Mouse (Mus musculus): ENCODE data around the gene Purb.
"Not testable (repeated sequence)": the region's sequence is repeated elsewhere in the genome, so short reads cannot be mapped to it uniquely, and the experiment has no call there.

Gene Purb

GRCm38 (mm10) chr11:6484244-6484959, 8.7 kb upstream of the Purb start:
- DNase-seq: no peak

DNA sequence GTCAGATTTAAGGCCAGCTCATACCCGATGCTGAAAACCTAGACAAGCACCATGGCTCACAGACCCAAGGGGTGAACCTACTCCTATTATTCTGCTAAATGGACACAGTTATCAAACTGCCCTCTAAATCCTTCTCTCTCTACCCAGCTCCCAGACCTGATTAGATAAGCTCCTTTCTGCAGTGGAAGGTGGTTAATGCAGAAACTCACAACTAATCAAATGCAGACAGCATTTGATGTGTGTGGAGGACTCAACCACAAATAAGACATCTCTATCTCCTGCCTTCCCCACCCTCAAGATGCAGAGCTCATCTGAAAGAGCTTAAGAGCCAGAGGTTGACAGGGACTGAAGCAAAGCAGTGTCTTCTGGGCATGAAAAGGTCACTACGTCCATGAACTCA, 7.4 kb upstream of the Purb start:
- DNase-seq: no peak

GRCm38 (mm10) chr11:6481669-6482185, 6.0 kb upstream of the Purb start:
- DNase-seq: no peak

DNA sequence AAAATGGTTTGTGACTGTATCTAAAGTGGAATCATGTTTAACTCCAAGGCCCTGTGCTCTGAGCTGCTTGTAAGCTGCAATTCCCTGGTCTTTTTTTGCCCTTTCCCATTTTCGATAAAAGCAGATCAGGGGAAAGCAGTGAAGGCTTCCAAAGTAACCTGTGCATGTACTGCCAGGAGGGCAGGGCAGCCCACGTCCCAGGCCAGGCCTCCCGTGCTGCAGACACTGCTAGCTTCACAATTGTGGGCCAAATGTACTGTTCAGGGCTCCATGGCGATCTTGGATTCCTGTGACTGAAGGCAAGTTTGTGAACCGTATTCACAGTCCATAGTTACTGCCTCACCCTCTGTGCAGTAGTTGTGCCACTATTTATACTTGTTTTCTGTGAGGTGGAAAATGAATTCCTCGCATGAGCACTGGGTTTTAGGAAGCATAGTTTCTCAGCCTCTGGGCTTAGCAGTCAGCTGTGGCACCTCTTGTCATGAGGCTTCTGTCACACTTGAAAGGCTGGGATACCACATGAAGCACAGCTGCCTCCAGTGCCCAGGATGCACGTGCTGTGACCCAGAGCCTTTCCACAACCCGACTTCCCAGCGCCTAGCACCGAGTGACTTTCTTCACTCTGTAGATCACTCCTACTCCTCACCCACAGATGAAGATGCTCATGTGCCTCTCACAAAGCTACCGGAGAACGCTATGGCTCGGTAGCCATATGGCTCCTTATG, 5.1 kb upstream of the Purb start:
- no peak for DNase-seq

DNA sequence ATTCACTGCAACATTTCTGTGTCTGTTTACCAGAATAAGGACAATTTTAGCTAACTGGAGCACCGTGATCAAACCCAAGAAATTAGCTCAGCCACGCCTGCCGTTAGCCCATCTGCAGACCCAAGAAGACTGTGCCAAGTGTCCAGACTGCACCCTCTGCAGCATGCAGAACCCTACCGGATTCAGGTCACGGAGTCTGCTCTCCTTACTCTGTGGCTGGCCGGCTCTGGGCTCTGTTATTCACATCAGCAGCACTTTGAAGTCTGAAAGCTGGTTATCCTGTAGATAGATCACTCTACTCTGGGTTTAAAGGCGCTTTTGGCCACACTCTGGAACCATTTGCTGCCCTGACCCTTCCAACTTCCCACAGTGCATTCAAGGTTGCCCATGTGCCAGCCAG, 4.5 kb upstream of the Purb start:
- no peak for DNase-seq

- no peak for DNase-seq
Measured at GRCm38 (mm10) chr11:6479231-6479630, 3.5 kb upstream of the Purb start.

DNA sequence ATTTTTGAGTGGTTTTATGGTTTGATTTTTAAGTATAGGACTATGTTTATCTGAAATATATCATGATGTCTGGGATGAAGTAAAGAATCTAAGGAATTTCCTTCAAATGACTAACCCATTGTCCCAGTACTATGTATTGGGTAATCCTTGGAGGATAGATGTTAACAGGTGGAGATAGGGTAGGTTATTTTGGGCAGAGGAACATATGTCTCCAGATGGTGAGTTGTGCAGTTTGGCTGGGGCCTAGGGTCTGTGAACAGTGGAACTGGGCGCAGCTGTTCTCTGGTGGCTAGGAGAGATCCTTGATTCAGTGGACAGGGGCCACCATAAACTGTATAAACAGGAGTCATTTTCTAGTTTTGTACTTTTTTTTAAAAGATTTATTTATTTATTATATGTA, 1.6 kb upstream of the Purb start:
- DNase-seq: no peak

- no peak for DNase-seq
Measured at GRCm38 (mm10) chr11:6476876-6477275, 1.2 kb upstream of the Purb start.

DNA sequence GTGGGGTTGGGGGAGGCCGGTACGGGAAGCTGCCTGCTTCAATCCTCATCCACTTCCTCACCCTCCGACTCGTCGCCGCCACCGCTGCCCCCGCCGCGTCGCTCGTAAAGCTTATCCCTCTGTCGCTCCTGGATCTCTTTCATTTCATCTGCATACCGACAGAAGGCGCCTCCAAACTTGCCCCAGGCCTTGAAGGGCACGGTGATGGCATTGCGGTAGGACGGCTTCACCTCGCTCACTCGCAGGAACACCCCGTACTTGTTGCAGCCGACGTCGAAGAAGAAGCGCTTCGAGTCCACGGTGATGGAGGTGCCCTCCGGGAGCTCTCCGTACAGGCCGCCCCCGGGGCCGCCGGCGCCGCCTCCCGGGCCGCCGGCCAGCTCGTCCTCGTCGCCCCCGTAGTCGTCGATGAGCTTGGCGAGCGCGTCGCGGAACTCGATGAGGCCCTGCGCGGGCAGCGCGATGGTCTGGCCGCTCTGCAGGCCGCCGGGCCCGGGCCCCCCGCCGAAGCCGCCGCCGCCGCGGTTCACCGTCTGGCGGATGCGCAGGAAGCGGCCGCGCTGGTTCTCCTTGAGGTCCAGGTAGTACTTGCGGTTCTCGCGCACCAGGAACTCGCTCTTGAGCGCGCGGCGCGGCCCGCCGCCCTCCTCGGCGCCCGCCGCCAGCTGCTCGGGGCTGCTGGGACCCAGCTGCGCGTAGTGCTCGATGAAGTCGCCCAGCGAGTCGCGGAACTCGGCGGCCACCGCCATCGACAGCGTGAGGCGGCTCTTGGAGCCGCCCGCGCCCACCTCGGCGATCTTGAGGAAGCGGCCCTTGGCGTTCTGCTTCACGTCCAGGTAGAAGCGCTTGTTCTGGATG, 614 bp downstream of the Purb start:
- peak; percentile 60 for DNase-seq

GRCm38 (mm10) chr11:6474381-6474780, 1.3 kb downstream of the Purb start:
- DNase-seq: no peak

GRCm38 (mm10) chr11:6472076-6472475, 3.6 kb downstream of the Purb start:
- no peak for DNase-seq

- DNase-seq: no peak
Measured at GRCm38 (mm10) chr11:6471493-6471892, 4.2 kb downstream of the Purb start.

DNA sequence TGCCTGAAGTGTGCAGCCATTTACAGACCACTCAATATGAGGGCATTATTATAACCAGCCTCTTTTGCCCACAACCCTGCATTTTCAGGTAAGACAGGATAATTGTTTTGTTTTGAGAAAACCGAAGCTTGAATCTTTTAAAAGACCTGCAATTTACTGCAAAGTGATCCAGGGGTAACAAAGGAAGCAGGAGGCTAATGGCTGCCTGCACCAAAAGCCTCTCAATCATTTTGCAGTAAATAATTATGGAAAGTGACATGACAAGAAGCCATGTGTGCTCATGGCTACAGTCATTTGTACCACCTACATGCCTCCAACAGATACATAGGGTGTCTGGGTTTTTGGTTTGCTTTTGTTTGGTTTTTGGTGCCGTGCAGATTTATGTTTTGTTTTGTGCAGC, 4.7 kb downstream of the Purb start:
- DNase-seq: no peak

GRCm38 (mm10) chr11:6468541-6468940, 7.2 kb downstream of the Purb start:
- DNase-seq: no peak

GRCm38 (mm10) chr11:6465122-6465521, 10.6 kb downstream of the Purb start:
- peak; percentile 35 for DNase-seq

GRCm38 (mm10) chr11:6463159-6463837, 12.4 kb downstream of the Purb start:
- DNase-seq: no peak

GRCm38 (mm10) chr11:6456083-6456482, 19.6 kb downstream of the Purb start:
- no peak for DNase-seq

- not testable (repeated sequence) for DNase-seq
Measured at GRCm38 (mm10) chr11:6448155-6448554, 27.6 kb downstream of the Purb start.

DNA sequence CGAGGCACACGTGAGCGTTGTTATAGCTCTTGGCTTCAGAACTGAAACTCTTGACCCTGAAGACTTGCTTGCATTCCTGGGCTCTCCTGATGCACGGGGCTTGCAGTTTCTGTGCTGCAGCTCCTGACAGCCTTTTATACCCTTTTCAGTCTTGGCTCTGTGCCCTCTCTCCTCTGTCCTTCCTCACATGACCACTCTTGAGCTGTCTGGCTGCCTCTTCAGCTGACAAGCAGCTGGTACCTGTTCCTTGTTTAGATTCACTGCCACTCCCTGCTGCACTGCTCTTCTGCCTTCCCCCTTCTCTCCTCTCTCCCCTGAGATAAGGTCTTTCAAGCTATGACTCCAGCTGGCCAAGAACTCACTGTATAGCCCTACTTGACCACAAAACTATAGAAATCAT, 28.2 kb downstream of the Purb start:
- no peak for DNase-seq

DNA sequence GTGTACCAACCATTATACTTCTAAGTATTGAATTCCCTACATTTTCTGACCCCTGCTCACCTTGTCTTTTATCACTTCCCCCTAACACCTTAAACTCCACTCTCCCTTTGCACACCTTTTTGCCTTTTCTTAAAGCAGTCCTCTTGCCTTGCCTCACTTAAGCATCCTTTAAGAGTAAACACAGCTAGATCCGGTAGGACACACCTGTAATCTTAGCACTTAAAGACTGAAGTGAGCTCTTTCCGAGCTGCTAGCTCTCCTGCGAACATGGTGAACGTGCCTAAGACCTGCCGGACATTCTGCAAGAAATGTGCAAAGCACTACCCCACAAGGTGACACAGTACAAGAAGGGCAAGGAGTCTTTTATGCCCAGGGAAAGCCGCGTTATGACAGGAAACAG, 29.8 kb downstream of the Purb start:
- no peak for DNase-seq

- no peak for DNase-seq
Measured at GRCm38 (mm10) chr11:6445441-6445840, 30.3 kb downstream of the Purb start.

GRCm38 (mm10) chr11:6444077-6444853, 31.5 kb downstream of the Purb start, which contains the start of gene H2afv:
Gene H2afv (minus strand): TSS chr11:6444443.
- peak; percentile 99 for DNase-seq
